Mouse (Mus musculus) thymus, postnatal 10 days (tissue): ENCODE data around the gene Lekr1.
A peak's percentile ranks its signal among the peaks of the same experiment; 100 is the strongest.

Experiments
- DNase-seq, 2 experiments: peaks; one replicate each; pipeline ENCODE4 v3.0.0; 2021; ENCODE audit warnings: low spot score in 2 of 2

Gene Lekr1

DNA sequence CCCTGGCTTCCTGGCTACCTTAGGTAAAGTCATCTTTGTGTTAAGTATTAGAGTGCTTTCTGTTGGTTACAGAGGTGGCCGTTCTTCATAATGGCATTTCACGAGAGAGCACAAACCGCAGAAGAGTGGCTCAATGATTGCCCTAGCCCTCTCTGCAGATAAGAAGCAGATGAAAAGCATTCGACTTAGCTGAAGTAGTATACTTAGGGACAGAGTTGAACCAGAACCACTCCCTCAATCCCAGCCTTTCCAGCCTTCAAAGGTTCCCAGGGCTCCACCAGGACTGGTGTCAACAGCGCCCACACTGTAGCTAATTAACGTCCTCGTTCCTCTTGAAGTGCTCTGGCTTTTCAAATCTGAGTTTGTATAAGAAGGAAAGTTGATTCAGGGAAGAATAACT lies 166.4 kb downstream of the Lekr1 start:
- DNase-seq, result no peak

GRCm38 (mm10) chr3:65836435-65836834 lies 170.4 kb downstream of the Lekr1 start:
- DNase-seq, result no peak

GRCm38 (mm10) chr3:65839664-65840063 lies 173.6 kb downstream of the Lekr1 start:
- DNase-seq, result no peak

DNA sequence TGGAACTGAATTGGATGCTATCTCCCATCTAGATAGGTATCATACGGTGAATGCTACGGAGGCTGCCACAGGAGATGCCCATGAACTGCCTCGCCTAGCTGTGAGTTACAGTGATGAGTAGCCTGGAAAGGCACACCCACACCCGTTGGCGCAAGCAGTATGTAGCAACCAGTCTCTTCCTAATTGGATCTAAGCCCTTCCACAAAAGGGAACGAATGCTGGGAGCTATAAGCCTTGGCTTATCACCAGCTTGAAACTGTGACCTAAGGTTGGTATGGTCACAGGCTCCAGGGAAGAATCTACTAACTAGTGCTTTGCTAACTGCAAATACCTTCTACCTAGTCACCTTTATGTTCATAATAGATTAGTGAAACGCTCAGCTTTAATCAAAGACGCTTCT lies 175.1 kb downstream of the Lekr1 start:
- no peak for DNase-seq

DNA sequence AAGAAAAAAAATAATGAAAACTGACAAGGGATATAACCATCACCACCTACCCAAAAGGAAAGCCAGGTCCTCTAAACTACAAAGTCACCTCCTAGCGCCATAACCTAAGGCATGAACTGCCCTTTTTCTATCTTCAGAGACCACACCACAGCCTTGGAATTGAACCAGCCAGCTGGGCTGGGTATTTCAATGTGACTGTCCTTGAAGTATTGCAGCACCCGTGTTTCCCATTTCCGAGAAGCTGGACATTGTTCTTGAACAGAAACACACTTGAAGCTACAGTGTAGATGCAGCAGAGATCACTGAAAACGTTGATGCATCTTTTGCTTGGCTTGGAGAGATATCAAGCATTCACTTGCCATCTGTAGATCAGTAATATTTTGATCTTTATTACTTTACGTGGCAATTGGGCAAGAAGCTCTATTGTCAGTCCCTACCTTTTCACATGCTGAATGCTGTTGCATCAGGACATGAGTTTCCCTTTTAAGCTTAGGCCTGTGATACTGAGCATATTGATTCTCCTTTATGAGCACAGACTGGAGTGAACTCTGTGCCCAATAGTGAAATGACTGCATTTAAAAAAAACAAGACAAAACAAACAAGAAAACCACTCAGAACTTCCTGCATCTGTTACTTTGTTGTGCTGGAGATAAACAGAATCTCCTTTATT lies 176.6 kb downstream of the Lekr1 start:
- no peak for DNase-seq

DNA sequence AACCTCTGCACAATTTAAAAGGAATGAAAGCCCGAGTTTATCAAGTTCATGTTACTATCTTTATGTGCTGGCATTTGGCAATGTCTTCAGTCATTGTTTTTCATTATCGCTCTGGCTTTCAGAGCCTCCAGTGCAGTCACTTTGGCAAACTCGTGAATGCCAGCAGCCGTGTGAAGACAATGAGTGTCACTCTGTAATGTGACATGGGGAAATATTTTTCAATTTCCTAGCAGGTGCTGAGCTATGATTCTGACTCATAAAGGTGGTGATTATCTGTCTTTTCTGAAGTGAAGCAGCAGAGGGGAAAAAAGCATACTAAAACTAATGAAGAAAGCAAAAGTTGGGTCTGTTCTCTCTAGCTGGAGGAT lies 177.1 kb downstream of the Lekr1 start:
- no peak for DNase-seq

DNA sequence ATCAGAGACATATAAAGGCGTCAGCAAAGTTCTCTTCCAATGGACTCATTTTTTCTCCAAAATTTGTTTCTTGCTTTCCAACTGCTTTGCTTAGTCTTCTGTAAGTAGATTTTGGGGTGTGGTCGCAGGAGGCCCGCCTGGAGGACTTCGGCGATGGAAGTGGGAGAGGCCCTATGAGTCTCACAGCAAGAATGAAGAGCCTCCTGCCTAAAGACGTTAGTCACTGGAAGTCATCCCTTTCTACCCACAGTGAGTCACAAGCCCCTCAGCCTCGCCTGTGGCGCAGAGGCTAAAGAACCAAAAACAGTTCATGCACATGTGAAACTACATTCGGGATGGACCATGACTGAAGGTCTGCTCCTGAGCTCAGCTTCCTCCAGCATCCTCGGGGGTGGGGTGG lies 178.3 kb downstream of the Lekr1 start:
- DNase-seq, result no peak

DNA sequence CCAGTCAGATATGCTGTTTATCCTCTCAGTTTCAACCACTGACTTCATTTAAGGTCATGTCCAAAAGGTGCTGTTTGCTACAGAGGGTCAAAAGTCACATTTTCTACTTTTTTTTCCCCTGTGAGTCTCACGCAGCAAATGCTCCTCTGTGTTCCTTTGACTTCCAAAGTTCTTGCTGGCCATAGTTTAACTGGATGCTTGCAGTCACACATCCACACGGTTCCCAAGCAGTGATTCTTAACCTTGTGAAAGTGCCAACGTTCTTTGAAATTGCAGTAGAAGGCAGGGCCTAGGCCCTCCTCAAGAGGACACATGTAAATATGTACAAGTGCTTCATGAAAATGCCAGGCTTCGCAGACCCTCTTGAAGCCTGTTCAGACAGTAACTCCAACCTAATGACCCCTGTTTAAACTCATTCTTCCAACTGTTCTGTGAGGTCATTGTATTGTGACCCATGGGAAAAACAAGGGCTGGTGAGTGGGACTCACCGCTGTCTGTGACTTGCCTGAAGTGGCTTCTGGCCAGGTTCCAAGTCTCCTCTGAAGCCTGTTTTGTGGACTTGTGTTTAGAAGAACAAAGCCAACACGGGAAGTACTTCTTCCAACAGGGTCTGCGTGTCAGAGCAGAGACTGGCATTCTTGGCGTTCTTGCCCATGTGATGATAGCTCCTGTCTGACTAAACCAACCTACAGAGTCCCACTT lies 179.0 kb downstream of the Lekr1 start:
- no peak for DNase-seq

DNA sequence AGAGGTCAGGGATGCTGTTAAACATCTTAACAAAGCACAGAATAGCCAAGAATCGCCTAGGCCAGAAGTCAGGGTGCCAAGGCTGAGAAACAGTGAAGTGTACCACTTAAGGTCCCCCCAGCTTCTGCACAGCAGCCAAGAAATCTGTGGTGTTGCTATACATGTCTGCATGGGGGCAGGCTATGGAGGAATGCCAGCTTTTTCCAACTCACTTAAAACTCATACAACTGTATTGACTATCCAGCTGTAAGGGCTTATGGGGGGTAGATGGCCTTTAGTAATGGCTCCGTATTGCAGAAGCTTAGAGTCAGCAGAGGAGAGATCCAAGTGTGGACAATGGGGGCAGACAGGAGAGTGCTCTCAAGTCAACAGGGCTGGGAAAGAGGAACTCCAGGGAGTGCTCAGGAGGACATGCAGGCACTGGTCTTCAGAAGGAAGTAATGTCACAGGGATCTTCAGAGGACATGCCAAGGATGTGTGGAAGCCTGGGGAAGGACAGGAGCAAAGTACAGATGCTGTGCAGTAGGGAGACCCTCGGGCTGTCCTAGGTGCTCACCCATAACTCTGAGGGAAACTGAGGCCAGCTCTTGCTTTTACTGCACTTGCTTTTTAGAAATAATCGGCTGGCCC lies 181.2 kb downstream of the Lekr1 start:
- no peak for DNase-seq

DNA sequence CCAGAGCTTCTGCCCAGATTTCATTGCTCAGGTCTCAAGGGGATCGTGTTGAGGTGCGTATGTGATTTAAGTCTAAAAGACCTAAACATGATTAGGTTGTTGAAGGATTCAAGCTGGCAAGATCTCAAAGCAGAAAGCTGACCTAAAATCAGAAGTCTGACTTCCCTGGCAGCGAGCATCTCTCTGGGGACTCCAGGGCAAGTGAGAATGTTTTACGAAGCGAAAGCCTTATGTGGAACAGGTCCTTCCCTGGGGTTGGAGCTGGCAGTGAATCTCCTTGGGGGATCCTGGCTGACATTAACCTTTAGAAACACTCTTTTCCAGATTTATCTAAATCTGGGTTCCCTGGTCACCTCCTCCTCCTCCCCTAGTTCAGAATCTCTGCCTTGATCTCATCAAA lies 187.7 kb downstream of the Lekr1 start:
- DNase-seq, result no peak

DNA sequence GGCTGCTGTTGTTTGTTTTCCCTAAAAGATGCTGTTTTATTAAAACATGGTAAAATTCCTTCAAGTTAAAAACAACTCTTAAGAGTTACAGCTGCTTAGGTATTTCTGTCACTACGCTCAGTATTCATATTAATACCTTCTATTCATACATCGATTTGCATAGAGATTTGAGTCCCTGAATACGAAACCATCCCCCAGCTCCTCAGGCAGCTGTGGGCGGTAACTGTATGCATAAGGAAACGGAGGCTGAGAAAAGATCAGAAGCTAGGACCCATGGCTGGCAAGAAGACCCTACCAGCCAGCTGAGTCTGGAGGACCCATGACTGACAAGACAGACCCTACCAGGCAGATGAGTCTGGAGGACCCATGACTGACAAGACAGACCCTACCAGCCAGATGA lies 189.5 kb downstream of the Lekr1 start:
- no peak for DNase-seq

DNA sequence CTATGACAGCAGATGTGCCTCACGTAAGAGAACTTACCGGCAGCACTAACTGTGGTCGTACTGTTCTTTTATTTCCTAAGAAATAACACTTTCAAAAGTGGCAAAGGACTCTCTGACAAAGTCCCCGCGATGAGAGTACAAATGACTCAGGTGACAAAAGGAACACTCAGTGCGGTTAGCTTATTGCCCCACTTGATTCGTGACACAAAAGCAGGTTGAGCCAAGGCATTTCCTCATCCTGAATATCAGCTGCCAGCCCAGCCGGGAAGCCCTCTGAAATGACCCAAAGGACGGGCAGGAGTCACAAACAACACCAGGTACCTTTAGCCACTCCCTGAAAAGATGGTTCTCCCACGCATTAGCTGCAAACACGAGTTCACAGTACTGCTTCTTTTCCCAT lies 192.1 kb downstream of the Lekr1 start:
- no peak for DNase-seq

GRCm38 (mm10) chr3:65858741-65859348 lies 192.8 kb downstream of the Lekr1 start:
- DNase-seq, result no peak

DNA sequence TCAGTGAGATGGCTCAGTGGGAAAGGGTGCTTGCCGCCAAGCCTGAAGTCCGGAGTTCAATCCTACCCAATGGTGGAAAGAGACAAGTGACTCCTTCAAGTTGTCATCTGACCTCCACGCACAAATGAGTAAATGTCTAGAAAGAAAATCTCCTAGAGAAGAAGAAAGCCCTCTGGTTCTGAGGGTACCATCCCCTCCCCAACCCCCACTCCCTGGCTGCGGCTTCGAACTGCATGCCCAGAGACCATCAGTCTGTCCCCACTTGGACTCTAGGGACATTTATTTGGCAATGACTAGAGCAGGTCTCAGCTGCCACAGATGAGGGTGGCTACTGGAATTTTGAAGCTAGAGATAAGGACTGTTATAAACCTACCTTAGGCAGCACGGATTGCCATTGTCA lies 193.7 kb downstream of the Lekr1 start:
- DNase-seq, result no peak

GRCm38 (mm10) chr3:65860903-65861302 lies 194.9 kb downstream of the Lekr1 start:
- no peak for DNase-seq

GRCm38 (mm10) chr3:65861471-65861881 lies 195.4 kb downstream of the Lekr1 start:
- DNase-seq, result no peak

GRCm38 (mm10) chr3:65863297-65863696 lies 197.3 kb downstream of the Lekr1 start:
- DNase-seq, result peak; percentile 63 to 81

GRCm38 (mm10) chr3:65863762-65864377 lies 197.8 kb downstream of the Lekr1 start:
- DNase-seq, result no peak

DNA sequence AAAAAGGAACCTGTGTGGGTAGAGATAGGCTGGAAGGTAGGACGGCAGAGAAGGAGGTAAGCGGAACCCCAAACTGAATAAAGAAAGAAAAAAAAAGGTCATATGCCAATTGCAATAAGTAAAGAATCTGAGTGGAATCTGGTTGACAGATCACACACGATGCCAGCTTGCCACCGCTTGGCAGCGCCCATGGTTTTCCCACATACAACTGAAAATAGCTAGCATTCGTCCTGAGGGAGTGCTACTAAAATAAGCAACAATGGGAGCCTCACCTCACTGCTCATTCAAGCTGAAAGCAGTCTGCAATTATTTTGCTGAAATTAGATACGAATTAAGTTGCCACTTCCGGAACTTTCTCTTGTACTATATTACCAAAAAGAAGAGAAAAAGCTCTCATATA lies 202.9 kb downstream of the Lekr1 start:
- DNase-seq, result no peak

DNA sequence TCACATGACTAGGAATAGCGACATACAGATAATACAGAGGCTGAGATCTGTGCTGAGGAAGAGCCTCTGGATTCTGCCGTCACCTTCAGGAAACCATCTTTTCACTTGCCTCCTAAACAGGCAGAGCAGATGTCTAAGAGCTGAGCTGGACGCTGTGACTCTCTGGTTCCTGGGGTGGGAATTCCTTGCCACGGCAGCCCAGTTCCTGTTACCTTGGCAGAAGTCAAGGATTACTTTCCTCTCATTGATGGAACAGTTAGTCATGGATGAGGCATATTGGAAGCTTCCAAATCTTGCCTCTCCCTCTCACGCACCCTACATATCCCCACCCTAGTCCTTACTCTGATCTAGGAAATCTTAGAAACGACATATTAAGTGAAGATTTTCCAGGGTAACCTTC lies 203.7 kb downstream of the Lekr1 start:
- no peak for DNase-seq

GRCm38 (mm10) chr3:65871188-65871603 lies 205.2 kb downstream of the Lekr1 start:
- DNase-seq, result no peak

DNA sequence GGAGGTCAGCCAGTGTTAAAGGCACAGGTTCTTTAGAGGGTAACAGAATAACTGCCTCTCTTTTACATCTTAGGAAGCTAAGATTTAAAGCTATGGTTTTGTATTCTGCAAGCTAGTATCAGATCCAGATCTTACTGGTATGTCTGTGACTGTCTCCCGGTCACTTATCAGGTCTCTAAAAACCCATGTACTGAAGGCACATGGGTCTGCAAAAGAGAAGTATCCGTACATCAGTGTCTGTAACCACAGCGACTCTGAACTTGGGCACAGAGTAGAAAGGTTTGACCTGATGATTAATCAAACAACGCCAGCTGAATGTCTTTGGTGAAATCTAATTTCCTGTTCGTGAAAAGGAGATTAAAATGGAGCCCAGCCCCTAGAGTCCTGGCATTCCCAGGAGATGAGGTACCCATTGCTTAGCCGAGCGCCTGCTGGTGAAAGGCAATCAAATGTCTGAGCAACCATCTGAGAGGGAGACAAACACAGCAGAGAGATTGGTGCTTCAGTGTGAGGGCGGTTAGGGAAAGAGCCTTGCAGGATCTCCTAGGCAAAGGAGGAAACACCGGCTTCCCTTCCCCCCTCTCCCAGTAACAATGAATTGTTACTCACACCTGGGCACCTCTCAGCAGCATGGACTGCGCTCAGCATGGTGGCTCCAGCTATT lies 205.7 kb downstream of the Lekr1 start:
- no peak for DNase-seq
